Mouse (Mus musculus) neural tube, embryonic 12.5 days (tissue): ENCODE measurements around the gene Bag5. TPM values are rescaled to one million over a fixed set of nuclear protein-coding genes. Genes with fewer than 3 reads are reported as not detected.

Experiments
- ATAC-seq: fragments of 200-750 bp; cut with Nextera tagmentation; 2 replicates; pipeline ENCODE4 v1.8.0; 2017; ENCODE audit warnings: low read depth, mild to moderate bottlenecking, moderate TSS enrichment, moderate library complexity; ENCODE audit not compliant: low FRiP score
- H3K27ac ChIP-seq: fragments of 300-500 bp; sonication (generic); 2 replicates; pipeline ENCODE4 v1.5.1; 2016
- H3K27me3 ChIP-seq: fragments of 300-500 bp; sonication (generic); replicated peaks from 2 replicates; pipeline ENCODE4 v1.6.1; 2016; ENCODE audit warnings: mild to moderate bottlenecking
- H3K36me3 ChIP-seq: fragments of 300-500 bp; sonication (generic); 2 replicates; pipeline ENCODE4 v1.6.1; 2016; ENCODE audit warnings: mild to moderate bottlenecking
- H3K4me1 ChIP-seq: fragments of 300-500 bp; sonication (generic); 2 replicates; pipeline ENCODE4 v1.6.1; 2016
- H3K4me2 ChIP-seq: fragments of 300-500 bp; sonication (generic); replicated peaks from 2 replicates; pipeline ENCODE4 v1.6.1; 2016; ENCODE audit warnings: mild to moderate bottlenecking
- H3K4me3 ChIP-seq: fragments of 300-500 bp; sonication (generic); 2 replicates; pipeline ENCODE4 v1.5.1; 2016
- H3K9ac ChIP-seq: fragments of 300-500 bp; sonication (generic); 2 replicates; pipeline ENCODE4 v1.6.1; 2016; ENCODE audit warnings: mild to moderate bottlenecking
- H3K9me3 ChIP-seq: fragments of 300-500 bp; sonication (generic); 2 replicates; pipeline ENCODE4 v1.6.1; 2016; ENCODE audit warnings: mild to moderate bottlenecking
- WGBS: fragments of 180-500 bp; shearing (Covaris S2); methylation state at CpG from one replicate; pipeline ENCODE4 v1.1.7; 2016; 5-methylcytosine and 5-hydroxymethylcytosine counted together
- polyA plus RNA-seq: library from polyadenylated mRNA; unstranded; fragments of >200 nt; fragmentation: Nextera tagmentation; extraction: Ambion mirVana; gene quantifications from 2 replicates; pipeline ENCODE4 v1.2.1, GENCODE M21; 2016

The Bag5 gene
- polyA plus RNA-seq: 60.1 and 61.8 TPM in 2 replicates

GRCm38 (mm10) chr12:111713004-111713651 lies at the start of gene Bag5, which contains the start of gene Apopt1:
TSS of gene Bag5 (minus strand) at chr12:111713257.
TSS of gene Apopt1 (plus strand) at chr12:111713261.
- peak within 1 kb of the TSS; percentile 66 for H3K27ac ChIP-seq
- no peaks in the 10 kb centered on the region for H3K9me3 ChIP-seq
- H3K27me3 ChIP-seq: no peaks in the 10 kb centered on the region
- peaks cover 37% of the 10 kb centered on the region for H3K36me3 ChIP-seq
- ATAC-seq: peak; percentile 92
- peaks cover 23% of the 10 kb centered on the region for H3K4me1 ChIP-seq
- peak within 1 kb of the TSS; percentile 96 for H3K9ac ChIP-seq
- under 1% methylated on average over 82 of the region's 86 CpGs for WGBS
- peak within 1 kb of the TSS; percentile 100 for H3K4me3 ChIP-seq
- peak within 1 kb of the TSS; percentile 91 for H3K4me2 ChIP-seq

DNA sequence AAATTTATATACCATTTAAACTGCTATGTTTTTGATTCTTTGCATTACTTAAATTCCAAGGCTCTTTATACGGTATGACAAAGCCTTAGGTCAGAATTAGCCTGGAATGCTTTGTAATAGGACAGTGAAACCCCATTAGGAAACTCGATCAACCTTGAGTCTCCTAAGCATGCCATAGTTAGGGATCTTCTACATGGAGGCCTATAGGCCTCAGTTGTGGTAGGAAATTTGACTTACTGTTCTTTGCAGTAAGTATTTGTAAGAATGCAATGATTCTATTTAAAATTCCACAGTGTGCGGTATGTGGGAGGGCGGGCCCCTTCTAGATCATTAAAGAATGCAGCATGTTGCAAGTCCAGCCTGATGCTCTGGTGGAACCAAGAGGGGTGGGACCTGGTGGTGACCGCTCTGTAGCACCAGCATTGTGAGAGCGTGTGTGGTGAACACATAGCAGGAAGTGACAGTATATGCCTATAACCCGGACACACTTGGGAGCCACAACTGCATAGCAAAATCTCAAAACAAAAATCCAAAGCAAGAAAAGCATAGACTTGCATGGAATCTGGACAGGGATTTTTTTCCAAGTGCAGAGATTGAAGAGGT lies 47.4 kb upstream of the Bag5 start:
- 81% methylated on average over 7 of the region's 7 CpGs for WGBS
- H3K36me3 ChIP-seq: peaks cover 10% of the 10 kb centered on the region; the same call in 1 of the 2 replicates
- H3K4me2 ChIP-seq: peak overlapping the region; percentile 98
- no peak overlapping the region for H3K27ac ChIP-seq
- H3K4me1 ChIP-seq: peaks cover 38% of the 10 kb centered on the region
- ATAC-seq: no peak
- H3K9ac ChIP-seq: peak overlapping the region; percentile 97
- H3K27me3 ChIP-seq: no peaks in the 10 kb centered on the region
- H3K9me3 ChIP-seq: no peaks in the 10 kb centered on the region
- peak overlapping the region; percentile 94 for H3K4me3 ChIP-seq

DNA sequence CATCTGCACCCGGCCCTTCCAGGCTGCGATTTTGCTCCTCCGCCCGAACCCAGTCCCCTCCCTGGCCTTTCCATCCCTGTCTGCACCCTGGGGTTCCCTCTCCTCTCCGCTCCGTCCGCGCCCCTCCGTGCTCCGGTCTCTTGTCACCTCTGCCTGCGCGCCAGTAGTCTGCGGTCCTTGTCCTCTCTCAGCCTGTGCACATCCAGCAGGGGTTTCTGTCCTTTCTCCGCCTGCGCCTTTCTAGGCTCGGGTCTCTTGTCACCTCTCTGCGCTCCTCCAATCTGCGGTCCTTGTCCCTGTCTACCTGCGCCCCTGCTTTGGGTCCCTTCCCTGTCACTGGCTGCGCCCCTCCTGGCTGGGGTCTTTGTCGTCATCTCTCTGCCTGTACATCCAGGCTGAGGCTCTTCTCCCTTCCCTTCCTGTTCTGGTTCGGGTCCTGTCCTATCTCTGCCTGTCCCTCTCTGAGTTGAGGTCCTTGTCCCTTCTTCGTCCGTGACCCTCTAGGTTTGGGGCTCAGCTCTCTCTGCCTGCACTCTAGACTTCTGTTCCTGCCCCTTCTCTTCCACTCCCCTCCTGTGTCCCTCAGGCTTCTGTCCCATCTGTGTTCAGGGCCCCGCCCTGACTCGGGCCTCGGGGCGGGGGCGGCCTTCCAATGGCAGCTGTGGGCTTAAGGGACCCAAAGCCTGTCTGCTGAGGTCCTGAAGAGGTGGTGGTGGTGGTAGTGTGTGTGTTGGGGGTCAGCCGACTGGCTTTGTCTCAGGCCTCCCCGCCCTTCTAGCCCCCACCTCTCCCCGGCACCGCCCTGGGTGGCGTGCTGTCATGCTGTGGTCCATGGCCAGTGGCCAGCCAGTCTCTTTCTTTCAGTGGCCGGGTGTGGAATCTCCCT lies 46.4 kb upstream of the Bag5 start:
- H3K27ac ChIP-seq: peak overlapping the region; percentile 91
- H3K27me3 ChIP-seq: no peaks in the 10 kb centered on the region
- H3K9ac ChIP-seq: peak overlapping the region; percentile 97
- H3K4me3 ChIP-seq: peak overlapping the region; percentile 94
- WGBS: under 1% methylated on average over 35 of the region's 35 CpGs
- H3K9me3 ChIP-seq: no peaks in the 10 kb centered on the region
- ATAC-seq: peak; percentile 63
- peaks cover 10% of the 10 kb centered on the region; the same call in 1 of the 2 replicates for H3K36me3 ChIP-seq
- peaks cover 38% of the 10 kb centered on the region for H3K4me1 ChIP-seq
- H3K4me2 ChIP-seq: peak overlapping the region; percentile 98

DNA sequence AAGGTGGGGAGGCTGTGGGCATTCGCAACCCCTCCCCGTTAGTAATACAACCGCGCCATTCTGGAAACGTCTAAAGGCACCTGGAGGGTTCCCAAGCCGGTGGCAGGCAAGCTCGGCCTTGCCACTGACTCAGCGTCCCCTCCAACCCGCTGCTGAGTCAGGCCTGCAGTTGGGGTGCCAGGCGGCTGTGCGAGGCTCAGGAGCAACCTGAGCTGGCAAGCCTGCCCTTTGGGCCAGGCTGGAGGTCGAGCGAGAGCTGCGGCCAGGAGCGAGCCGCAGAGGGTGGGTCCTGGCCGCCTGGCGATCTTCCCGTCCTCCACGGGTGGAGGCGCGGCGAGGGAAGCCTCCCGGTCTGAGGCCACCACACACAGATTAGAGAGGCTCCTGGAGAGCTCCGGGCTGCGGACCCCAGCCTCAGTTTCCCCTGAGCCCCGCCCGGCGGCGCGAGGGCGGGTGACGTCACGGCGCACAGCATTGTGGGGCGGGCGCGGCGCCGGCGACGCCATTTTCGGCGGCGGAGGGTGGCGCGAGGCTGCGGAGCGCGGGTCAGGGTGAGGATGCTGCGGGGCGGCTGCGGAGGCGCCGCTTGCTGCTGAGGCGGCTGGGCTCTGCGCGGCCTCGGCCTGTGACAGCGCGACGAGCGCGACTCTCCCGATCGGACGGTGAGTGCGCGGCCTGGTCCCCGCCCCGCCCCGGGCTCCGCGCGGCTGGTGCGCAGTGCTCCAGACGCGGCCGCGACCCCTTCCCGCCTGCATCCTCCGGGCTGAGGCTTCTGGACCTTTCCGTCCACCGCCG lies 45.5 kb upstream of the Bag5 start, which contains the start of gene Klc1:
Gene Klc1 (plus strand): TSS at position 469 of the 795 bp plus-strand sequence.
- peaks cover 38% of the 10 kb centered on the region for H3K4me1 ChIP-seq
- peak within 1 kb of the TSS; percentile 94 for H3K4me3 ChIP-seq
- H3K4me2 ChIP-seq: peak within 1 kb of the TSS; percentile 98
- H3K9me3 ChIP-seq: no peaks in the 10 kb centered on the region
- peak within 1 kb of the TSS; percentile 97 for H3K9ac ChIP-seq
- peaks cover 10% of the 10 kb centered on the region; the same call in 1 of the 2 replicates for H3K36me3 ChIP-seq
- WGBS: under 1% methylated on average over 85 of the region's 85 CpGs
- peak within 1 kb of the TSS; percentile 91 for H3K27ac ChIP-seq
- no peaks in the 10 kb centered on the region for H3K27me3 ChIP-seq
- peak; percentile 76 for ATAC-seq

DNA sequence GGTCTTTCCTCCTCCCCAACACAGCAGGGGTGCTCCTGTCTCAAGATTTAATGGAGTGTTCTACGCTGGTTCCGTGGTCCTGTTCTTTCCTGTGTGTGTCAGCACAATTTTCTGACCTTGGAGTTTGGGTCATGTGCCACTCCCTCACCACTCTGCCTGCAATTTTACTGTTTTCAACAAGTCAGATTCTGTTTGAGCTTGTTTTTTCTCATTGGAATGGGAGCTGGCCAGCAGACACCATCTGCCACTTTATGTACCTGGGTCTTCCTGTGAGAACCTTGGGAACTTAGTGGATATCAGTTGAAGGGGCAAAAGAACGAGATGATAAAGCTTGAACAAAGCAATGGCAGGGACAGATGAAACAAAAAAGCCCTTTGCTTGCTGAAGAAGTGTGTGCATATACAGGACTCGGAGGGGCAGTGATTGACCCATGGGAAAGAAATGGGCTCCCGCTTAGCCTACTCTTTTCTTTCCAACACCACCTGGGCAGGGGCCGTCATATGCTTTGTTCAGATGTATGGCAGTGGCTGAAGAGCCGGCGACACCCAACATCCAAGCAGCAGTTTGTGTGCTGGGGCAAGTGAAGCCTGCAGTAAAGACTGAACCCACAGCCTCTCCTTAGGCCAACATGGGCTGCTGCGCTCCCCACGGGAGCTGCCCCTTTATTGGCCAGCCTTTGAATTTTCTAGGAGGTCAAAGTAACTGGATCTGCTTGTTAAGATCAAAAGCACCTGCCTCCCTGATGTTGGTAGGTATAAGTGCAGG lies 44.7 kb upstream of the Bag5 start:
- peaks cover 3% of the 10 kb centered on the region; the same call in 1 of the 2 replicates for H3K36me3 ChIP-seq
- H3K27ac ChIP-seq: peak overlapping the region; percentile 91
- H3K9ac ChIP-seq: peak overlapping the region; percentile 97
- no peak for ATAC-seq
- WGBS: 39% methylated on average over 10 of the region's 10 CpGs
- peaks cover 38% of the 10 kb centered on the region for H3K4me1 ChIP-seq
- H3K9me3 ChIP-seq: no peaks in the 10 kb centered on the region
- no peaks in the 10 kb centered on the region for H3K27me3 ChIP-seq
- peak overlapping the region; percentile 94 for H3K4me3 ChIP-seq
- peak overlapping the region; percentile 98 for H3K4me2 ChIP-seq

DNA sequence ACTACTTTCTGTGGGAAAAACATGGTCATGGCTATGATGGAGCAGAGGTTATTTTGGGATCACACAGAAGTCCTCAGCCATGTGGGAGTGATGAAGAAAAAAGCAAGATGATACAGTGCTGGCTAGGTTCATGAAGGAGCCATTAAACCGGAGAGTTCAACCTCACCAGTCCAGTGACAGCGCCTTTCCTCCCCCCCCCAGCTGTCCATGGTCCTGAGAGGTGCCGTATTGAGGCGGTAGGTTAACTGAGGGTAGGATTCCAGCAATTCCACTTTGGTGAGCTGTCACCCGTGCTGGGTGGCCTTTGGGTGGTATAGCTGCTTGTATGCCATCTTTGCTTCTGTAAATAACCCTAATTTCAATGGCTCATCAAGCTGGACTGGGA lies 43.6 kb upstream of the Bag5 start:
- Histone ChIP-seq H3K27me3 (no peaks in the 10 kb centered on the region), H3K9me3 (no peaks in the 10 kb centered on the region), H3K4me1 (peaks cover 32% of the 10 kb centered on the region), H3K9ac (no peak overlapping the region), H3K4me2 (no peak overlapping the region), H3K27ac (no peak overlapping the region), H3K4me3 (no peak overlapping the region), H3K36me3 (no peaks in the 10 kb centered on the region)
- 42% methylated on average over 5 of the region's 5 CpGs for WGBS
- no peak for ATAC-seq

DNA sequence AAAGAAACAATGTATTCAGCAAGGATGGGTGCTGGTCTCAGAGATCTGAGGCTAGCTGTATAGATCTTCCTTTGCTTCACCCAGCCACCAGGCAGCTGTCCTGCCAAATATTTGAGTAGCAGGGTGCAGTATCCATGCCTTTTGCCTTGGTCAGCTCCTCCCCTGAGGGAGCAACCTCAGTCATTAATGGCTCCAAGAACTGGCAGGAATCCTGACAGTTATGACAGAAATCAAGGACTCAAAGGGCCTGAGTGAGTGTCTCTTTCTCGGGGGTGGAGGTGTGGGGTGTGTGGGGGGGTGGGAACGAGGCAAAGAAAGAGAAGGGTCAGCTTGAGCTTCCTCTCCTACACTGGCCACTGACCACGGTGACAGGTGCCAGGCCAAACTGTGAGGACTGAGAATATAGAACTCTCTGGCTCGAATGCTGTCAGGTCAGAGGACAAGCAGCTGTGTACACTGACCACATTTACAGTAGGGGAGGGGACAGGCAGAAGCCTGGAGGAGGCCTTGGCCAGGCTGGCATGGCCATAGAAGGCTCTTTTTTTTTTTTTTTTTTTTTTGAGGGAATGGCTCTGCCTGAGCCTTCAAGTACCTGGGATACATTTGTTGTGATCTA lies 43.1 kb upstream of the Bag5 start:
- Histone ChIP-seq H3K27ac (no peak overlapping the region), H3K4me2 (no peak overlapping the region), H3K9ac (no peak overlapping the region), H3K36me3 (no peaks in the 10 kb centered on the region), H3K4me1 (peaks cover 28% of the 10 kb centered on the region), H3K4me3 (no peak overlapping the region), H3K9me3 (no peaks in the 10 kb centered on the region), H3K27me3 (no peaks in the 10 kb centered on the region)
- 61% methylated on average over 4 of the region's 4 CpGs for WGBS
- ATAC-seq: no peak

DNA sequence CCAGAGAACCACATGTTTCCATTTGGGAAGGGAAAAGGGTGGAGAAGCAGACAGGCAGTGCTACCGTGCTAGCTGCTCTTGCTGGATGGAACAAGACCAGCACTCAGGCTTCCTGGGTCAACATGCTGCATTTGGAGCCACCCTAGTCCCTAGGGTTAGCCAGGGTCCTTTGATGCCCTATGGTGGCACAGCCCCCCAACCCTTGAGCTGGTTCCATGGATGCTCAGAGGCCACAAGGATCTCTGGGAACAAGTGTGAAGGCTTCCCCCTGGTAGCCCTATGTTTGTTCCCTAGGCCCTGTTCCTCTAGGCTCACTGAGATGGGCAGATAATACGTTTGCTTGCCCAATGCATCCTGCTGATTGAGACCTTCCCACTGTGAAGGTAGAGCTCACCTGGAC lies 42.2 kb upstream of the Bag5 start:
- Histone ChIP-seq H3K9me3 (no peaks in the 10 kb centered on the region), H3K36me3 (no peaks in the 10 kb centered on the region), H3K9ac (no peak overlapping the region), H3K27ac (no peak overlapping the region), H3K4me3 (no peak overlapping the region), H3K4me1 (peaks cover 19% of the 10 kb centered on the region), H3K27me3 (no peaks in the 10 kb centered on the region), H3K4me2 (no peak overlapping the region)
- 65% methylated on average over 2 of the region's 2 CpGs for WGBS
- ATAC-seq: no peak

GRCm38 (mm10) chr12:111754710-111755109 lies 41.7 kb upstream of the Bag5 start:
- H3K9me3 ChIP-seq: no peaks in the 10 kb centered on the region
- H3K4me2 ChIP-seq: no peak overlapping the region
- no peak for ATAC-seq
- H3K27ac ChIP-seq: no peak overlapping the region
- no peaks in the 10 kb centered on the region for H3K27me3 ChIP-seq
- H3K9ac ChIP-seq: no peak overlapping the region
- H3K4me1 ChIP-seq: peaks cover 14% of the 10 kb centered on the region
- no peak overlapping the region for H3K4me3 ChIP-seq
- no peaks in the 10 kb centered on the region for H3K36me3 ChIP-seq

DNA sequence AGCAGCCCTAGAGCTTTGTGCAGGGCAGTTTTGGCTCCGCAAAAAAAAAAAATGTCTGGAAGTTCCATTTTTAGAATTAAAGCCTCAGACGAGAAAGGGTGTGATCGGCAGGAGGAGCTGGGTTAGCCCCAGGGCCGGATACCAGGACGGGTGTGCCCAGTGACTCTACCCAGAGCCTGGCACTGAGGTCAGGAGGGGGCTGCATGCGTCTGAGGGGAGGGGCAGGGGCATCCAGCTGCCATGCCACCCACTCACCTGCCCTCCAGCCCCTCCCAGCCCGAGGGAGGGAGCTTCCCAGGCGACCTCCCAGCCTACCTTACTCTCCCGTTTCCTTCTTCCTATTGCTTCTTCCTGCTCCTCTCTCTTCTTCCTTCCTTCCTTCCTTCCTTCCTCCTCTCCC lies 40.3 kb upstream of the Bag5 start:
- H3K4me3 ChIP-seq: no peak overlapping the region
- WGBS: 71% methylated on average over 9 of the region's 9 CpGs
- no peak overlapping the region for H3K9ac ChIP-seq
- H3K9me3 ChIP-seq: no peaks in the 10 kb centered on the region
- H3K4me1 ChIP-seq: peaks cover 10% of the 10 kb centered on the region
- H3K27ac ChIP-seq: no peak overlapping the region
- no peak for ATAC-seq
- no peaks in the 10 kb centered on the region for H3K36me3 ChIP-seq
- no peaks in the 10 kb centered on the region for H3K27me3 ChIP-seq
- no peak overlapping the region for H3K4me2 ChIP-seq

DNA sequence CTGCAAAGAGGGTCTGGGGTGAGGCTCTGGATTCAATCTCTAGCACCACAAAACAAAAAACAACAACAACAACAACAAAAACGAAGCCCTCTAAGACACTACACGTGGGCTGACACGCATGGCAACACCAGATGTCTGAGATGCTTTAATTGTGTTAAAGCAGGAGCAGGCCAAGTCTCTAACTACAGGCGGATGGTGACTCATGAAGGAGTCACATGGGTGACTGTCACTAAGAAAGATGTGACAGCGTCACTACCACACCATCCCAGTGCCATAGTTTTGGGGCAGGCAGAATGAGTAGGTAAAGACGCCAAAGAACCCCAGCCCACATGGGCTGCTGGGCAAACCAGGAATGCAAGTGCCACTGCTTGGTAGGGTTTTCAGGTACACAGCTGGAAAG lies 39.4 kb upstream of the Bag5 start:
- Histone ChIP-seq H3K36me3 (no peaks in the 10 kb centered on the region), H3K27me3 (no peaks in the 10 kb centered on the region), H3K4me2 (no peak overlapping the region), H3K4me1 (peaks cover 1% of the 10 kb centered on the region), H3K4me3 (no peak overlapping the region), H3K9me3 (no peaks in the 10 kb centered on the region), H3K9ac (no peak overlapping the region), H3K27ac (no peak overlapping the region)
- WGBS: 89% methylated on average over 6 of the region's 6 CpGs
- no peak for ATAC-seq
